Mouse (Mus musculus): Measurements from ENCODE around the gene Hlf. TPM values are rescaled to one million over a fixed set of nuclear protein-coding genes. Genes with fewer than 3 reads are reported as not detected.

Gene Hlf
- total RNA-seq (2023), result 1 to 10 TPM; 4.1 to 7.2 TPM

DNA sequence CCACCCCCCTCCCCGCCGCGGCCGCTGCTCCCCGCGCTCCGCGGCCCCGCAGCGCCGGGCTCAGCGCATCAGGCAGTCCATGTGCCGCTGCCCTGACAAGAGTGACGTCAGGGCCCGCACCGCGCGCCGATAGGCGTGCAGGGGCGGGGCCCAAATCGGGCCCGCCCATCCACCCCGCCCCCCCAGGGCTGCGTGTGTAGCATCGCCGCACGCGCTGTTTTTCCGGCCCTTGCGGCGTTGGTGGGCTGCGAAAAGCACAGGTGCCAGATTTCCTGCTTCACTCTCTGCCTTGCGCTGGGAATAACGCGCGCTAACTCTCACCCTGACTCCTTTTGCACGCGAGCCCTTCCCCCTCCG is at the start of gene Hlf:
Hlf (minus strand) TSS at position 79 of the 357 bp plus-strand sequence.

Other genes starting within 250 kb of the Hlf start
- gene Gm45716, start 203.2 kb downstream of the Hlf start, total RNA-seq (2023), result 1 to 10 TPM in 1 of 2 experiments, under 1 TPM in 1; 0.55 to 1.1 TPM
- gene Mmd, start 141.4 kb downstream of the Hlf start, total RNA-seq (2023), result 1 to 10 TPM; 5.5 to 8.1 TPM
- 1 to 10 TPM in 1 of 2 experiments, under 1 TPM in 1; 0.77 to 2.4 TPM for gene Stxbp4, start 247.2 kb upstream of the Hlf start, total RNA-seq (2023)
- 1 to 10 TPM; 6.7 to 7.7 TPM for gene Cox11, start 247.3 kb upstream of the Hlf start, total RNA-seq (2023)